11 mouse cellular contexts compared by ENCODE assay signal in genomic region chr5:92384855-92385254, GRCm38 (mm10). TPM values are rescaled to one million over a fixed set of nuclear protein-coding genes. Genes with fewer than 3 reads are reported as not detected.
DNase-seq lines count a peak whose midpoint lies in the region; ATAC-seq and TF ChIP-seq lines count a peak whose summit lies in the region.
"Had no signal": no experiment of that assay in that cellular context is flagged by ENCODE, and none has a peak within 500 bp of the region (broad histone marks: within the 10 kb centered on the region; RNA-seq: fewer than 3 reads in every experiment).

No protein-coding gene starts in this region.

- WGBS in forebrain, postnatal 0 days: 42% methylated on average over 7 of the region's 7 CpGs
- WGBS in forebrain, embryonic 13.5 days: 47% methylated on average over 7 of the region's 7 CpGs
- 48% methylated on average over 7 of the region's 7 CpGs for WGBS in heart, embryonic 12.5 days

- no peak overlapping the region for H3K4me2 ChIP-seq in forebrain, postnatal 0 days (ENCODE audit: low read depth)
- H3K4me2 ChIP-seq in forebrain, embryonic 13.5 days: no peak overlapping the region
- H3K4me2 ChIP-seq in heart, embryonic 12.5 days: no peak overlapping the region
- H3K4me2 ChIP-seq: lung, embryonic 15.5 days had no signal

- DNase-seq in forebrain, postnatal 0 days: peak; percentile 33
- peak; percentile 34 for DNase-seq in right cerebral cortex, postnatal 4 days
- no peak for DNase-seq in right cerebral cortex, postnatal 25 days
- peak; percentile 66 for DNase-seq in testis, postnatal 10 days (ENCODE audit: low spot score)
- no peak for DNase-seq in urinary bladder, postnatal 10 days (ENCODE audit: low spot score)

- TF ChIP-seq POLR2A in cortical plate, adult 2 months (IDR thresholded peaks at IDR 0.05; ENCODE audit: extremely low read depth, insufficient read depth, low read length): no peak

- H3K27me3 ChIP-seq in forebrain, postnatal 0 days (ENCODE audit: insufficient read depth, low read length): no peaks in the 10 kb centered on the region
- H3K27me3 ChIP-seq in forebrain, embryonic 13.5 days: peaks cover 1% of the 10 kb centered on the region; the same call in 1 of the 2 replicates
- H3K27me3 ChIP-seq in heart, embryonic 12.5 days (replicated peaks): no peaks in the 10 kb centered on the region

- no peaks in the 10 kb centered on the region for H3K9me3 ChIP-seq in forebrain, postnatal 0 days (ENCODE audit: low read length)
- no peaks in the 10 kb centered on the region for H3K9me3 ChIP-seq in forebrain, embryonic 13.5 days (replicated peaks)
- H3K9me3 ChIP-seq in heart, embryonic 12.5 days (replicated peaks): no peaks in the 10 kb centered on the region
- H3K9me3 ChIP-seq: lung, embryonic 15.5 days had no signal

- H3K27ac ChIP-seq in forebrain, postnatal 0 days (ENCODE audit: low read depth, low read length): no peak overlapping the region
- no peak overlapping the region for H3K27ac ChIP-seq in forebrain, embryonic 13.5 days
- no peak overlapping the region for H3K27ac ChIP-seq in cortical plate, adult 2 months (ENCODE audit: insufficient read depth, low read length)
- H3K27ac ChIP-seq in heart, embryonic 12.5 days (ENCODE audit: poor library complexity, severe bottlenecking): no peak overlapping the region
- H3K27ac ChIP-seq: lung, embryonic 15.5 days had no signal

- H3K4me3 ChIP-seq in forebrain, postnatal 0 days (ENCODE audit: low read depth, low read length): no peak overlapping the region
- H3K4me3 ChIP-seq in forebrain, embryonic 13.5 days: no peak overlapping the region
- H3K4me3 ChIP-seq in cortical plate, adult 2 months (ENCODE audit: insufficient read depth, low read length): no peak overlapping the region
- no peak overlapping the region for H3K4me3 ChIP-seq in heart, embryonic 12.5 days
- H3K4me3 ChIP-seq: lung, embryonic 15.5 days had no signal

- no peak for ATAC-seq in forebrain, postnatal 0 days
- ATAC-seq in forebrain, embryonic 13.5 days: no peak
- no peak for ATAC-seq in heart, embryonic 12.5 days (ENCODE audit: insufficient number of reproducible peaks, low FRiP score)
- ATAC-seq: forebrain, embryonic 14.5 days had no signal

- H3K4me1 ChIP-seq in forebrain, postnatal 0 days (ENCODE audit: insufficient read depth): no peaks in the 10 kb centered on the region
- no peaks in the 10 kb centered on the region for H3K4me1 ChIP-seq in forebrain, embryonic 13.5 days
- no peaks in the 10 kb centered on the region for H3K4me1 ChIP-seq in cortical plate, adult 2 months (ENCODE audit: control insufficient read depth, insufficient read depth, low read length)
- peaks cover 22% of the 10 kb centered on the region for H3K4me1 ChIP-seq in heart, embryonic 12.5 days (replicated peaks)

- peak; percentile 62 for TF ChIP-seq CTCF in forebrain, postnatal 0 days (IDR thresholded peaks at IDR 0.05; ENCODE audit: low read depth)
- peak; percentile 32 for TF ChIP-seq CTCF in cortical plate, adult 2 months (IDR thresholded peaks at IDR 0.05; ENCODE audit: extremely low read depth, insufficient read depth, low read length)

- H3K9ac ChIP-seq in forebrain, postnatal 0 days: no peak overlapping the region
- no peak overlapping the region for H3K9ac ChIP-seq in forebrain, embryonic 13.5 days
- H3K9ac ChIP-seq in heart, embryonic 12.5 days: no peak overlapping the region
- H3K9ac ChIP-seq: lung, embryonic 15.5 days had no signal

- no peaks in the 10 kb centered on the region for H3K36me3 ChIP-seq in forebrain, postnatal 0 days (ENCODE audit: insufficient read depth)
- no peaks in the 10 kb centered on the region for H3K36me3 ChIP-seq in forebrain, embryonic 13.5 days (ENCODE audit: poor library complexity, severe bottlenecking)
- no peaks in the 10 kb centered on the region for H3K36me3 ChIP-seq in heart, embryonic 12.5 days
- H3K36me3 ChIP-seq: lung, embryonic 15.5 days had no signal

RNA-seq across cellular contexts. Expression of gene Cxcl10, which starts 36.2 kb away (rescaled TPM):
- total RNA-seq in forebrain, postnatal 0 days (2014; rRNA removed): 0.38 and 0.86 TPM in 2 replicates
- 0.28 and 0.55 TPM in 2 replicates for polyA plus RNA-seq in forebrain, postnatal 0 days (2015; fragmentation: Nextera tagmentation; extraction: Ambion mirVana)
- 0.22 TPM in 1 of 2 replicates, not detected in the other for polyA plus RNA-seq in forebrain, embryonic 13.5 days (2015; fragmentation: Nextera tagmentation; extraction: Ambion mirVana)
- 0.40 and 1.1 TPM in 2 replicates for polyA plus RNA-seq in cortical plate, adult 2 months (2012; rRNA removed)
- 0.30 and 0.52 TPM in 2 replicates for polyA plus RNA-seq in heart, embryonic 12.5 days (2016; fragmentation: Nextera tagmentation; extraction: Ambion mirVana)

RNA-seq across cellular contexts. Expression of gene Nup54, which starts 50.2 kb away (rescaled TPM):
- 80.1 and 94.5 TPM in 2 replicates for total RNA-seq in forebrain, postnatal 0 days (2014; rRNA removed)
- polyA plus RNA-seq in forebrain, postnatal 0 days (2015; fragmentation: Nextera tagmentation; extraction: Ambion mirVana): 35.1 and 43.7 TPM in 2 replicates
- polyA plus RNA-seq in forebrain, embryonic 13.5 days (2015; fragmentation: Nextera tagmentation; extraction: Ambion mirVana): 56.1 and 62.2 TPM in 2 replicates
- polyA plus RNA-seq in cortical plate, adult 2 months (2012; rRNA removed): 22.4 and 26.0 TPM in 2 replicates
- polyA plus RNA-seq in heart, embryonic 12.5 days (2016; fragmentation: Nextera tagmentation; extraction: Ambion mirVana): 42.6 and 44.6 TPM in 2 replicates

RNA-seq across cellular contexts. Expression of gene Art3, which starts 53.2 kb away (rescaled TPM):
- 3.0 and 3.5 TPM in 2 replicates for total RNA-seq in forebrain, postnatal 0 days (2014; rRNA removed)
- 8.0 and 9.4 TPM in 2 replicates for polyA plus RNA-seq in forebrain, postnatal 0 days (2015; fragmentation: Nextera tagmentation; extraction: Ambion mirVana)
- 2.3 and 4.1 TPM in 2 replicates for polyA plus RNA-seq in forebrain, embryonic 13.5 days (2015; fragmentation: Nextera tagmentation; extraction: Ambion mirVana)
- polyA plus RNA-seq in cortical plate, adult 2 months (2012; rRNA removed): 13.8 and 15.2 TPM in 2 replicates
- 37.5 and 41.5 TPM in 2 replicates for polyA plus RNA-seq in heart, embryonic 12.5 days (2016; fragmentation: Nextera tagmentation; extraction: Ambion mirVana)

RNA-seq across cellular contexts. Expression of gene Cxcl9, which starts 57.0 kb away (rescaled TPM):
- total RNA-seq in forebrain, postnatal 0 days (2014; rRNA removed): not detected in 2 replicates
- not detected in 2 replicates for polyA plus RNA-seq in forebrain, postnatal 0 days (2015; fragmentation: Nextera tagmentation; extraction: Ambion mirVana)
- polyA plus RNA-seq in forebrain, embryonic 13.5 days (2015; fragmentation: Nextera tagmentation; extraction: Ambion mirVana): not detected in 2 replicates
- polyA plus RNA-seq in cortical plate, adult 2 months (2012; rRNA removed): not detected in 2 replicates
- not detected in 2 replicates for polyA plus RNA-seq in heart, embryonic 12.5 days (2016; fragmentation: Nextera tagmentation; extraction: Ambion mirVana)
- polyA plus RNA-seq: forebrain, embryonic 14.5 days; intestine, embryonic 14.5 days; lung, embryonic 15.5 days had no signal

Comparison
In these comparisons a context has a peak if more than half of its experiments do, and no peak if none do; other contexts are left out.
1. DNase-seq: peak in forebrain, postnatal 0 days (single experiment), right cerebral cortex, postnatal 4 days (single experiment) and testis, postnatal 10 days (single experiment); none in right cerebral cortex, postnatal 25 days (single experiment) and urinary bladder, postnatal 10 days (single experiment).